Mouse (Mus musculus): ENCODE measurements around the gene Asb7. TPM values are rescaled to one million over a fixed set of nuclear protein-coding genes. Genes with fewer than 3 reads are reported as not detected.
A peak's percentile ranks its signal among the peaks of the same experiment; 100 is the strongest.

Asb7 gene
- 14.6 and 15.6 TPM in 2 replicates for polyA plus RNA-seq (2016; fragmentation: Nextera tagmentation; extraction: Ambion mirVana)

DNA sequence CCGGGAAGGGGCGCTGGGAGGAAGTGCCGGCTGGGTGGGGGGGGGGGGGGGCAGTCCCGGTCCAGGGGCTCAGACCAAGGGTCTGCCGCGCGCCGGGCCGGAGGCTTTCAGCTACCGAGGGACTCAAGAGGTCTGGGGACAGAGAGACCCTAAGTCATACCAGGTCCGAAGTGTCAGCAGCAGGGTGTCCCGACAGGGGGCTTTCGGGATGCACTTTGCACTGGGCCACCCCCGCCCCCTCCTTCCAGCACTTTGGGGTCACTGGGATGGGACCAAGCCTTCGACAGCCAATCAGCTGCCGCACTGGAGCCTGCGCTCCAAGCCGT, at the start of gene Asb7:
TSS of gene Asb7 (minus strand) at position 303 of the 326 bp plus-strand sequence.
- Histone ChIP-seq H3K27ac (peak within 1 kb of the TSS; percentile 93), H3K4me3 (peak within 1 kb of the TSS; percentile 82), H3K36me3 (replicated peaks) (peaks cover 21% of the 10 kb centered on the region), H3K27me3 (ENCODE audit: poor library complexity, severe bottlenecking) (no peaks in the 10 kb centered on the region), H3K4me1 (peaks cover 19% of the 10 kb centered on the region), H3K9me3 (no peaks in the 10 kb centered on the region)
- no peak for DNase-seq (ENCODE audit: extremely low spot score, low spot score)
- WGBS, result 2% methylated on average over 18 of the region's 18 CpGs

DNA sequence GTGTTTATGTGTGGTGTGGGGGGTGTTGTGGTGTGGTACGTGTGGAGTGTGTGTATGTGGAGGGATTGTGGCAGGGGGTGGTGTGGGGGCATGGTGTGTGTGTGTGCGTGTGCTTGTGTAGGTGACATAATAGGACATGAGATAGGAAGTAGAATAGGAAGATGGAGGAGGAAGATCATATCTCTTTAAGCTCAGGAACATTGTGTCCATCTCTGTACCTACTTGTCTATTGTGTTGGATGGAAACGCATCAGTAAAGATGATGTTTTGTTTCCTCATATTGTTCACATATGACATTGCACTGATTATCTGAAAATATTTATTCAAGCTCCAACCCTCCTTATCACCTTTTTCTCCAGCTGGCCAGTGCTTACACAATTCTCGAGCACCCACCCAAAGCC, 48.0 kb upstream of the Asb7 start:
- H3K4me3 ChIP-seq, result no peak overlapping the region
- WGBS, result 92% methylated on average over 4 of the region's 4 CpGs
- H3K4me1 ChIP-seq, result peaks cover 3% of the 10 kb centered on the region; the same call in 1 of the 2 replicates
- no peak overlapping the region for H3K27ac ChIP-seq
- no peaks in the 10 kb centered on the region for H3K36me3 ChIP-seq (replicated peaks)
- no peaks in the 10 kb centered on the region for H3K9me3 ChIP-seq
- H3K27me3 ChIP-seq (ENCODE audit: poor library complexity, severe bottlenecking), result no peaks in the 10 kb centered on the region
- DNase-seq (ENCODE audit: extremely low spot score, low spot score), result no peak

DNA sequence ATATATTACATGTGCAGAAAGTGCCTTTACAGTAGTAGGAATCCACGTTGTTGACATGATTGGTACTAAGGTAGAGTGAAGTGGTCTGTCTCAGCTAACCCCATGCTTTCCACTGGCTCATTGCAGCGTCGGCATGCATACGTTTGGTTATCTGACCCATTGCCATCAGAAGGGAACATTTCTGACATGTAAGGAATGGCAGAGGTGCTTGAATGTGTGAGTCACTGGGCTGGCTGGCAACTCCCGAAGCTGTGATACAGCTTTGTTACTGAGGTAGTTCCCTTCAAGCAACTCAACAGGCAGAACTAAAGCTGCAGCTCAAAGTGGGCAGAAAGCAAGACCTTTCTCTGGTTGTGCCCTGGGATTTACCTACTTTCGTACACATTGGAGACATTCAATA, 45.6 kb upstream of the Asb7 start:
- Histone ChIP-seq H3K4me3 (no peak overlapping the region), H3K4me1 (0 out of 2 replicates have a peak, but pooled peaks cover 5% of the 10 kb centered on the region), H3K27ac (no peak overlapping the region), H3K9me3 (no peaks in the 10 kb centered on the region), H3K27me3 (ENCODE audit: poor library complexity, severe bottlenecking) (no peaks in the 10 kb centered on the region), H3K36me3 (replicated peaks) (no peaks in the 10 kb centered on the region)
- no peak for DNase-seq (ENCODE audit: extremely low spot score, low spot score)
- WGBS, result 92% methylated on average over 6 of the region's 6 CpGs

DNA sequence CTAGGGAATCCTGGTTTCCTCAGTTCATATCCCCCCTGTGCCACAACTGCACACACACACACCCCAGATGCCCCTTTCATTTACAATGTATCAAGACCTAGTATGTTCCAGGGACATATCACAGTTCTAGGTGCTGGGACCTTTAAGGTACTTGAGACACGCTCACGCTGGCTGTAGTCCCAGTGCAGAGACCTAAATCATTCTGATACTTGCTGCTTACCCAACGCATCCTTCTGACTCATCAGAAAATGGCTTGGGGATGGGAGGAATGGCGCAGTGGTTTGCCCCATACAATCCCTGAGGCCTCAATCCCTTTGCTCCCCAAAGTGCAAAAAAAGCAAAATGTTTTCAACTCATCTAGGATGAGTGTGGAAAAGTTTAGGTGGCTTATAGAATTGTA, 45.1 kb upstream of the Asb7 start:
- H3K27me3 ChIP-seq (ENCODE audit: poor library complexity, severe bottlenecking), result no peaks in the 10 kb centered on the region
- no peaks in the 10 kb centered on the region for H3K9me3 ChIP-seq
- WGBS, result 94% methylated on average over 4 of the region's 4 CpGs
- H3K4me3 ChIP-seq, result no peak overlapping the region
- H3K27ac ChIP-seq, result no peak overlapping the region
- H3K4me1 ChIP-seq, result 0 out of 2 replicates have a peak, but pooled peaks cover 5% of the 10 kb centered on the region
- no peaks in the 10 kb centered on the region for H3K36me3 ChIP-seq (replicated peaks)
- DNase-seq (ENCODE audit: extremely low spot score, low spot score), result no peak

DNA sequence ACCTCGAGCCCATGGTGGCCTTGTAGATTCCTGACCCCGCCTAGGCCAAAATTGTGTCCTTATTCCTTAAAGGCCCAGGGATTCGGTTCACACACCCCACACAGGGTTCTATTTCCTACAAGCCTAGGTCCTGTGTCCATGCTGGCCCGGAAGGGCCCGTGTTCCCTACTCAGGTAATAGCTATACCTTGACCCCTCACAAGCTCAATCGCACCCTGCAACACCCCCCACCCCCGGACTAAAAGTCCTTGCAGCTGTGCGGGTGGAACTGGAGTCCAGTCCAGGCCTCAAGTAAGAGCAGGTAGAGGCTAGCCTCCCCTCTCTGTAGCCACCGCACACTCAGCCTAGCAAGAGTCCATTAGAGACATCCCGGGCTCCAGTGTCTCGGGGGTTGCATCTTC, 44.5 kb upstream of the Asb7 start:
- Histone ChIP-seq H3K27me3 (ENCODE audit: poor library complexity, severe bottlenecking) (no peaks in the 10 kb centered on the region), H3K36me3 (replicated peaks) (no peaks in the 10 kb centered on the region), H3K27ac (no peak overlapping the region), H3K9me3 (no peaks in the 10 kb centered on the region), H3K4me1 (0 out of 2 replicates have a peak, but pooled peaks cover 5% of the 10 kb centered on the region), H3K4me3 (no peak overlapping the region)
- DNase-seq (ENCODE audit: extremely low spot score, low spot score), result no peak
- WGBS, result 92% methylated on average over 11 of the region's 11 CpGs

DNA sequence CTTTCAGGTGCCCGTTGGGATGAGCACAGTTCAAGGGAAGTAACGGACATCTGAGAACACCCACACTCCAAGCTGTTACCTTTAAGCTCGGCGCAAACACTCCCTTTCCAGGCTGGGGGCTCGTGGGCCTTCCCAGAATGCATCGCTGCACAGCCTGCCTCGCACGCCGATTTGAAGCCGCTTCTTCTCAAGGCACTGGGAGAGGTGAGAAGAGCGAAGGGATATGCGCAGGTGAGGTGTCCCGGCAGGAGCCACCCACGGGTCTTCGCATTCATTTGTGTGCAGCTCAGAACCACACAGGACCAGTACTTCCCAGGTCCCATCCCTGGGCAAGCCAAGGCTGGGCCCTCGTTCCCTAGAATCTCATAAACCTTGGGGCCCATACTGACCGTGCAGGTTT, 44.0 kb upstream of the Asb7 start:
- WGBS, result 95% methylated on average over 17 of the region's 17 CpGs
- Histone ChIP-seq H3K27ac (no peak overlapping the region), H3K9me3 (no peaks in the 10 kb centered on the region), H3K27me3 (ENCODE audit: poor library complexity, severe bottlenecking) (no peaks in the 10 kb centered on the region), H3K36me3 (replicated peaks) (no peaks in the 10 kb centered on the region), H3K4me3 (no peak overlapping the region), H3K4me1 (0 out of 2 replicates have a peak, but pooled peaks cover 5% of the 10 kb centered on the region)
- DNase-seq (ENCODE audit: extremely low spot score, low spot score), result no peak

DNA sequence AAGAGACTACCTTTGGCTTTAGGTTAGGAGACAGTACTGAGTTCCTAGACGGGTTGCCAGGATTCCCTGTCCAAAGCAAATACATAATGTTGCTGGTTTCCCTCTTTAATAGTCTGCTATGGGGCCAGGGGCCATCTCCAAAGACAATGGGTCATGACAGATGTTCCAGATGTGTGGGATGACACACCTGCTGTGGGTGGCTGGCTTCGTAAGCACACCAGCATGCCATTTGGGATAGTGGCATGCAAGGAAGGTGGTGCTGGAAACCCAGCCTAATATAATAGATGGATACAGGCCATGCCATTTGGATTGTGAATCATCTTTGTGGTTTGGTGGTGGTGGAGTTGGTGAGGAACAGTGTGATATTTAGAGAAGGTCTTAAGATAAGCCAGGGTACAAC, 39.8 kb upstream of the Asb7 start:
- no peak for DNase-seq (ENCODE audit: extremely low spot score, low spot score)
- Histone ChIP-seq H3K27me3 (ENCODE audit: poor library complexity, severe bottlenecking) (no peaks in the 10 kb centered on the region), H3K27ac (no peak overlapping the region), H3K4me1 (0 out of 2 replicates have a peak, but pooled peaks cover 5% of the 10 kb centered on the region), H3K9me3 (no peaks in the 10 kb centered on the region), H3K4me3 (no peak overlapping the region), H3K36me3 (replicated peaks) (no peaks in the 10 kb centered on the region)
- WGBS, result 87% methylated on average over 2 of the region's 2 CpGs

- Histone ChIP-seq H3K36me3 (replicated peaks) (0 out of 2 replicates have a peak, but pooled peaks cover 3% of the 10 kb centered on the region), H3K27ac (no peak overlapping the region), H3K4me3 (no peak overlapping the region), H3K9me3 (no peaks in the 10 kb centered on the region), H3K27me3 (ENCODE audit: poor library complexity, severe bottlenecking) (no peaks in the 10 kb centered on the region), H3K4me1 (0 out of 2 replicates have a peak, but pooled peaks cover 5% of the 10 kb centered on the region)
- no peak for DNase-seq (ENCODE audit: extremely low spot score, low spot score)
- WGBS, result 91% methylated on average over 6 of the region's 6 CpGs
Measured at GRCm38 (mm10) chr7:66728072-66728471, 38.7 kb upstream of the Asb7 start.

GRCm38 (mm10) chr7:66724954-66725353, 35.6 kb upstream of the Asb7 start:
- Histone ChIP-seq H3K4me3 (no peak overlapping the region), H3K27me3 (ENCODE audit: poor library complexity, severe bottlenecking) (no peaks in the 10 kb centered on the region), H3K4me1 (no peaks in the 10 kb centered on the region), H3K9me3 (no peaks in the 10 kb centered on the region), H3K36me3 (replicated peaks) (peaks cover 14% of the 10 kb centered on the region; the same call in 1 of the 2 replicates), H3K27ac (no peak overlapping the region)
- no peak for DNase-seq (ENCODE audit: extremely low spot score, low spot score)
- 93% methylated on average over 6 of the region's 6 CpGs for WGBS

DNA sequence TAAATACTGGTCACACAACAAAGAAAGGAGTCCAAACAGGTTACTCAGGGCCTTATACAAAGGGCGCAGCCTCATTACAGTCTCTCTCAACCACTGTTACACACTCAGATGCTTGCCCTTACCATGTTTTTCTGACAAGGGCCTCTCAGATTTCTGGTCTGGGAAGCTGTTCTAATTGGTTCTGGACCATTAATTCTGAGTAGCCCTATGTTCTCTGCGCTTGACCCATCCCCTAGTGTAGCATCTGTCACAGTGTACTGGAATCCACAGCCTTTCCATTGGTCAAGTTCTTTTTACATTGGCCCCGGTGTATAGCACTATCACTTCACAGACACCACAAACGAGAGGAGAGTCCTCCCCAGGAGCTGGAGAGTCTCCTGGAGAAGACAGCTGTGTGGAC, 35.1 kb upstream of the Asb7 start:
- peaks cover 14% of the 10 kb centered on the region; the same call in 1 of the 2 replicates for H3K36me3 ChIP-seq (replicated peaks)
- no peak overlapping the region for H3K4me3 ChIP-seq
- H3K27me3 ChIP-seq (ENCODE audit: poor library complexity, severe bottlenecking), result no peaks in the 10 kb centered on the region
- no peaks in the 10 kb centered on the region for H3K4me1 ChIP-seq
- H3K27ac ChIP-seq, result no peak overlapping the region
- H3K9me3 ChIP-seq, result no peaks in the 10 kb centered on the region
- WGBS, result 85% methylated on average over 4 of the region's 4 CpGs
- DNase-seq (ENCODE audit: extremely low spot score, low spot score), result no peak

DNA sequence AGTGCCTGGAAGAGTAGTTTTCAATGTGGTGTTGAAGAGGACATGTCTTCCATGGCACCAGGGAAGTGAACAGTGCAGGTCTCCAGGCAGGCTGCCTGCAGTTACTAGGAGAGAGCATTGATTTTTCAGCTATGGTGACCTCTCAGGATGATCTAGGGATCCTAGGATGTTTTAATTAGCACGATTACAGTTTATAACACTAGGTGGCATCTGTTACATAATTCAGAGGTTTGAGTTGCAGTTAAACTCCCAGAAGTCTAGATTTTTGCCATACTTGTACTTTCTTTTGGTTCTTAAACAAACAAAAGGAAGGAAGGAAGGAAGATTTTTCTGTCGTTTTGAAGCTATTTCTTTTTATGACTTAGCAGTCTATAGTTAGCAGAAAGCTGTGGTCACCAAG, 21.8 kb upstream of the Asb7 start:
- H3K4me3 ChIP-seq, result no peak overlapping the region
- no peaks in the 10 kb centered on the region for H3K27me3 ChIP-seq (ENCODE audit: poor library complexity, severe bottlenecking)
- H3K4me1 ChIP-seq, result no peaks in the 10 kb centered on the region
- no peak overlapping the region for H3K27ac ChIP-seq
- WGBS, result 79% methylated on average over 2 of the region's 2 CpGs
- no peaks in the 10 kb centered on the region for H3K9me3 ChIP-seq
- no peak for DNase-seq (ENCODE audit: extremely low spot score, low spot score)
- H3K36me3 ChIP-seq (replicated peaks), result peaks cover 67% of the 10 kb centered on the region

- Histone ChIP-seq H3K9me3 (no peaks in the 10 kb centered on the region), H3K27ac (no peak overlapping the region), H3K4me3 (no peak overlapping the region), H3K4me1 (no peaks in the 10 kb centered on the region), H3K36me3 (replicated peaks) (peaks cover 70% of the 10 kb centered on the region), H3K27me3 (ENCODE audit: poor library complexity, severe bottlenecking) (no peaks in the 10 kb centered on the region)
- WGBS, result 96% methylated on average over 3 of the region's 3 CpGs
- no peak for DNase-seq (ENCODE audit: extremely low spot score, low spot score)
Measured at GRCm38 (mm10) chr7:66704631-66705030, 15.2 kb upstream of the Asb7 start.

DNA sequence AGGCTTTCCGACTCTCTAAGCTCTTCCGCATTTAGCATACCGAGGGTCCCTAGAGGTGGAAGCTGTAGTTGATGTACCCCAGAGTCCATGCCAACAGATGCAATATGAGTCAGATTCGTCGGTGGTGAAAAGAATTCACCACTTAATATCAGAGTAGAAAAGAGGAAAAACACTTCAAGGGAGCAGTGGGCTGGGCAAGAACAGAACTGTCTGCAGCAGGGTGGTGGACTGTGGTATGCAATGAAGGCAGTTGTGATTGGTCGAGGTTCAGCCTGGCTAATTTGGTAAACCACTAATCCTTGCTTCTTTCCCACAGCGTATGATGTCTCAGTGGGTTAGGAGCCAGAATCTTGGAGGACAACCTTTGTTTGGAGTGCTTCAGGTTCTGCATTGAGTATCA, 13.3 kb upstream of the Asb7 start:
- no peak overlapping the region for H3K4me3 ChIP-seq
- no peaks in the 10 kb centered on the region for H3K4me1 ChIP-seq
- H3K27ac ChIP-seq, result no peak overlapping the region
- no peak for DNase-seq (ENCODE audit: extremely low spot score, low spot score)
- no peaks in the 10 kb centered on the region for H3K27me3 ChIP-seq (ENCODE audit: poor library complexity, severe bottlenecking)
- 92% methylated on average over 7 of the region's 7 CpGs for WGBS
- H3K9me3 ChIP-seq, result no peaks in the 10 kb centered on the region
- peaks cover 72% of the 10 kb centered on the region for H3K36me3 ChIP-seq (replicated peaks)

DNA sequence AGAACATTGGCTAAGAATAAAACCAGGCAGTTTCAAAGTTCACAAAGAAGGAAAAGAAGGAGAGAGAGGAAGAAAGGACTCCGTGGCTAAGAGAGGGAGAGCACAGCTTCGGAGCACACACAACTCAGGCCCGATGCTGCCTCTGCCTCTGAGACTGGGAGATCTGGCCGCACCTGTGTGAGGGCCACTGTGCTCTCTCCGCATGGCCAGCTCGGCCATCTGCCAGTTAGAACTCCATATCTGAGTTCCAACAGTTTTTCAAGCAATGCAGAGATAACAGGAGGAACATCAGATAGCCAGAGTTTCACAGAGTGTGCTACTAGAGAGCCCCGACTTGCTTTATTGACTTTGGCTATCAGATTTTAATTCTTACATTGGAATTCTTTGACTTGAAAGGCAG, 5.1 kb upstream of the Asb7 start:
- no peaks in the 10 kb centered on the region for H3K9me3 ChIP-seq
- H3K36me3 ChIP-seq (replicated peaks), result peaks cover 28% of the 10 kb centered on the region
- peaks cover 7% of the 10 kb centered on the region for H3K4me1 ChIP-seq
- peak; percentile 11 for DNase-seq (ENCODE audit: extremely low spot score, low spot score)
- WGBS, result 85% methylated on average over 7 of the region's 7 CpGs
- H3K27ac ChIP-seq, result no peak overlapping the region
- H3K4me3 ChIP-seq, result no peak overlapping the region
- no peaks in the 10 kb centered on the region for H3K27me3 ChIP-seq (ENCODE audit: poor library complexity, severe bottlenecking)

All from forebrain, embryonic 10.5 days (tissue).